Mouse (Mus musculus) right cerebral cortex, postnatal 14 days (tissue): Measurements from ENCODE around the gene Emp3.
A peak's percentile ranks its signal among the peaks of the same experiment; 100 is the strongest.
"Not testable (repeated sequence)": the region's sequence is repeated elsewhere in the genome, so short reads cannot be mapped to it uniquely, and the experiment has no call there.

Experiments used
- DNase-seq: peaks from one replicate; pipeline ENCODE4 v3.0.0; 2022

Gene Emp3

DNA sequence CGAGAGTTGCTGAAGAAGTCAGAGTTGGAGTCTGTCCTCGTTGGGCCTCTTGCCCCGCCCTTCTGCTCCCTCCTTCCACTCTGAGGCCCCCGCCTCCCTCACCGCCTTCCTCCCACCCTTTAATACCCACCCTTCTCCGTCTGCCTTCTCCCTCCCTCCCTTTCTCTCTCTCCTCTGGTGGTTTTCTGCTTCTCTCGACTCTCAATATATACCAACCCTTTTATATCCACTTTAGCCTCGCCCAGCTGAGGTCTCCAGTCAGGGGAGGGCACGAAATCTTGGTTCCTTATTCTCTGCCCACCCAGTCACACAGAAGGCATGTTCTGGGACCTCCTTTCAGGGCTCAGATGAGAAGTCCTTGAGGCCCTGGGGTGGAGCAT is at the start of gene Emp3:
TSS of gene Emp3 (minus strand) at position 163 of the 380 bp plus-strand sequence.
- DNase-seq, result no peak

DNA sequence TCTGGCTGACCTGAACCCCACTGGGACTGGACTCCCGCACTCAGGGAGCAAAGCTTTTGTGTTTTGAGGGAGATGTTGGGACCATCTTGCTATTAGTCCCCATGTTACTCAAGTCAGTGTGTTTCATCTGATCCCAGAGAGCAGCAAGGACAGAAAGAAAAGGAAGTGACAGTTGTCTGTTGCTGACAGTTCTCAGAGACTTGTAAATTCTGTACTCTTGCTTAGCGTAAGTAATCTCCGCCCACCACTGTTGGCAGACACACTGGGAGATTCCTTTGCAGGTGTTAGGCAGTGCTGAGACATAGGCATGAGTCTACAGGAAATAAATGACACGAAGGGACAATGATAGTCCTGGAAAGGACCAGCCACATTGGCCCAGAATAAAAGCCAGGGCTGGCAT is 35.4 kb upstream of the Emp3 start:
- DNase-seq, result no peak

DNA sequence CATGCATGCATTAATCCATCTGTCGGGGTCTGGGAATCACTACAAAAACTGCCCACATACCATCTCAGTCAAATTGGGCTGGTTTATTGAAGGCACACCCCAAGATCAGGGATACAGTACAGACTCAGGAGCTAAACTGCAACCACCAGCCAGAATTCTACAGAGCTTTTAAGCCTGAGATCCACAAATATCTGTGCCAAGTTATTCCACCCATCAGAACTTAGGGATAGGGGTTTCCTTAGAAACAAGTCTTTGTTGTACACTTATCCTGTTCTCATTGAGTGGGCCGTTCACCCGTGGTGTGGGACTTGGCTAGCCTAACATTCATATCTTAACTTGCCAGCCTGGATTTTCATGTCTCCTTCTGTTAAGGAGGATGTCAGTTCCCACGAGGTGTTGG is 27.9 kb upstream of the Emp3 start:
- DNase-seq, result no peak

DNA sequence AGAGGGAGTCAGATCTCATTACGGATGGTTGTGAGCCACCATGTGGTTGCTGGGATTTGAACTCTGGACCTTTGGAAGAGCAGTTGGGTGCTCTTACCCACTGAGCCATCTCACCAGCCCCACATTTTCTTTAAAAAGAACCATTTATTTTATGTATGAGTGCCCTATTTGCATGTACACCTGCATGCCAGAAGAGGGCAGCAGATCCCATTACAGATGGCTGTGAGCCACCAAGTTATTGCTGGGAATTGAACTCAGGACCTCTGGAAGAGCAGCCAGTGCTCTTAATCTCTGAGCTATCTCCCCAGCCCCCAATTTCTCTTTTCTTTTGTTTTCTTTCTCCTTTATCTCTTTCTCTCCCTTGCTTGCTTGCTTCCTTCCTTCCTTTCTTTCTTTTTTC is 22.1 kb upstream of the Emp3 start:
- not testable (repeated sequence) for DNase-seq

DNA sequence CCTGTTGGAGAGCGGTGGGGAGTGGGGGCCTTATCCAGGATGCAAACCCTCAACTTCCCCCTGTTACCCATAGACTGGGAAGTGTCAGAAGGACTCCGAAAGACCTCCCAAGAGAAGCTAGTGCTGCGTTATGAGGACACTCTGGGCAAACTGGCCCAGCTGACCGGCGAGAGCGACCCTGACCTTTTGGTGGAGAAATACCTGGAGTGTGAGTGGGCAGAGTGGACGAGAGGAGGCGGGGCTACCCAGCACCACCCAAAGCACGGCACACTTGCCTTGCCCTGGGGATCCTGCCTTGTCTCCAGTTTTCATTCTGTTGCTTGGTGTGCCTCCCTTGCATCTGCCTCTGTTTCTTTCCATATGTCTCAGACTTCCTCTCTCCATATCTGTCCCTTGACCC is 20.8 kb upstream of the Emp3 start:
- no peak for DNase-seq

DNA sequence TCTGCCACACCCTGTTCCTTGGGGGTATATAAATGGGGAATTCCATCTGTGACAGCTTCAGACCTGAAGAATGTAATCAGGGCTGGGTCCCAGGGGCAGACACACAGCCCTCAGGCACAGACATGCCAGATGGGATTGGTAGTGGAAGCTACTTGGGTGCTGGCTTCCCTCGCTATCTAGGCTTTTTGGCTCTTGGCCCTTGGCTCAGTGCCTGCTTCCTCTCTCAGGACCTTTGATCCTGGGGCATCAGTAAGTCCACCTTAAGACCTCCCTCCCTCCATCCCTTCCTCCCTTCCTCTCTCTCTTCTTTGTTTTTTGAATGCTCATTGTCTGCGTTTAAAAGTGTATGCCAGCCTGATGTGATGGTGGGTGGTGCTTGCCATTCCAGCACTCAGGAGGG is 18.6 kb upstream of the Emp3 start:
- DNase-seq, result no peak

DNA sequence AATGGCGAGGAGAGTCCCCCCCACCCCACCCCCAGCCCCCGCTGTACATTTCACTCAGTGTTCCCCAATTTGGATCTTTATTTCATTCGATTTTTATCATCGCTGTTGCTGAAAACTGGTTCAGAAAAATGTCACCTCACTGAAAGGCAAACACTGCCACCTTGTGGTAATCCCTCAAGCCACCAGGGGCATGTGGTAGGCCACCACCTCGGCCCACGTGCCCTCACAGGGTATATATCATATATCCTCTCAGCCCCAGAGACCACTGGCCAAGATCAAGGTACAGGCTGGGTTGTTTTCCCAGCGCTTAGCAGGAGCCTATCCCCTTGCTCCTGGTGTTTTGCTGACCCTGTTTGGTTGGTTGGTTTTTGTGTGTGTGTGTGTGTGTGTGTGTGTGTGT is 13.9 kb upstream of the Emp3 start:
- peak; percentile 65 for DNase-seq

DNA sequence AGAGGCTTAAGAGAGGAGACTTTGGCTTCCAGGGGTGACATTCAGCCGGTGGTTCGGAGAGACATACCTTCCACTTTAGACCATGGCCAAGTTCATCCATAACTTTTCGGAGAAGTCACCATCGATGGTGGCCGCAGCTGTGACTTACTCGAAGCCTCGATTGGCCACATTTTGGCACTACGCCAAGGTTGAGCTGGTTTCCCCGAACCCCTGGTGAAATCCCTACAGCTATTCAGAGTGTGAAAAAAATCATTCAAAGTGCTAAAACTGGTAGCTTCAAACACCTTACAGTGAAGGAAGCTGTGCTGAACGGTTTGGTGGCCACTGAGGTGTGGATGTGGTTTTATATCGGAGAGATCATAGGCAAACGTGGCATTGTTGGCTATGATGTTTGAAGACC is 12.6 kb upstream of the Emp3 start:
- not testable (repeated sequence) for DNase-seq

DNA sequence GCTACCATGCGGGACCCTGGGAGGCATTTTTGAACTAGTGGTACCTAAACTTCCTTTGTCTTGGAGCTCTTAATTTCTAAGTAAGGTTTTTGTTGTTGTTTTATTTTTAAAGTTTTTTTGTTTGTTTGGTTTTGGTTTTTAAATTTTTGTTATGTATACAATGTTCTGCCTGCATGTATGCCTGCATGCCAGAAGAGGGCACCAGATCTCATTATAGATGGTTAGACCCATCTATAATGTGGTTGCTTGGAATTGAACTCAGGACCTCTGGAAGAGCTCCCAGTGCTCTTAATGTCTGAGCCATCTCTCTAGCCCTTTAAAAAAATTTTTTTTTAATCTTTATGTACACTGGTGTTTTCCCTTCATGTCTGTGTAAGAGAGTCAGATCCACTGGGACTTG is 8.5 kb upstream of the Emp3 start:
- DNase-seq, result no peak

DNA sequence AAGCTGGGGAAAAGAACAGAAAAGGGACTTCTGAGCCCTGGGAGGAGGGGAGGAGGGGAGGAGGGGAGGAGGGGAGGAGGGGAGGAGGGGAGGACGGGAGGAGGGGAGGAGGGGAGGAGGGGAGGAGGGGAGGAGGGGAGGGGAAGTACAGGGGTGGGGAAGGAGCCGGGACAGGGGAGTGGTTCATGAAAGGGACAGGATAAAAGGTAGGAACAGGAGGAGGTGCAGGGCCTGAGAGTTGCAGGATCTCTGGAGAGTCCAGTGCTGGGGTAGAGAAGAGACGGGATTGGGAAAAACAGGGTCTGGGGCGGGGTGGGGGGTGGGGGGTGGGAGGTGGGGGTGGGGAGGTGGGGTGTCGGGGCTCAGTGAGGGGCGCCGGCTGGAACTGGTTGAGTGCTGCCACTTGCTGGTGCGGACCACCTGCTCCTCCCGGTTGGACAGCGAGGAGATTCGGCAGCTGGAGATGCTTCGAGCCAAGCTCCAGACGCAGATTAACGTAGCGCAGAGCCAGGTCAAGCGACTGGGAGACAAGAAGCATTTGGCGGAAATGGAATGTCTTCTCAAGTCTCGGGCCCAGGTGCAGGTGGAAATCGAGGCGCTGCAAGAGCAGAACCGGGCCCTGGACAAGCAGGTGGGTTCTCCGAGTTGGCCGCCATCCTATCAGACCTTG is 7.6 kb upstream of the Emp3 start:
- no peak for DNase-seq

DNA sequence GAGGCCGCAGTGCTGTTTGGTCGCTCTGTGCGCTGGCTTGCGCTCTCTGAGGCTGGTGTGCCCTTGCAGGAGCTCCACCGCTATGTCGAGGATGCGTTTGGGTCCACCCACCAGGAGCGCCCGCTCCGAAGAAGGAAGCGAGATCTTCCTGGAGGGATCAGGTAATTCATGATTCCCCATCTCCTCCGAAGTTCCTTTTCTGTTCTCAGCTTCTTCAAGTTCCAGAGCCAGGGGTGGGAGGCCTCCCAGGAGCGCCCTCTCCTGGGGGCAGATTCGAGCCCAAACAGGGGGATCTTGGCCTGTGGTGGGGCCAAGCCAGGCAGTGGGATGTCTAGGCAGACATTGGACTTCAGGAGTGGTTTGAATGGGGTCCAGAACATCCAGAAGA is 3.2 kb upstream of the Emp3 start:
- no peak for DNase-seq

DNA sequence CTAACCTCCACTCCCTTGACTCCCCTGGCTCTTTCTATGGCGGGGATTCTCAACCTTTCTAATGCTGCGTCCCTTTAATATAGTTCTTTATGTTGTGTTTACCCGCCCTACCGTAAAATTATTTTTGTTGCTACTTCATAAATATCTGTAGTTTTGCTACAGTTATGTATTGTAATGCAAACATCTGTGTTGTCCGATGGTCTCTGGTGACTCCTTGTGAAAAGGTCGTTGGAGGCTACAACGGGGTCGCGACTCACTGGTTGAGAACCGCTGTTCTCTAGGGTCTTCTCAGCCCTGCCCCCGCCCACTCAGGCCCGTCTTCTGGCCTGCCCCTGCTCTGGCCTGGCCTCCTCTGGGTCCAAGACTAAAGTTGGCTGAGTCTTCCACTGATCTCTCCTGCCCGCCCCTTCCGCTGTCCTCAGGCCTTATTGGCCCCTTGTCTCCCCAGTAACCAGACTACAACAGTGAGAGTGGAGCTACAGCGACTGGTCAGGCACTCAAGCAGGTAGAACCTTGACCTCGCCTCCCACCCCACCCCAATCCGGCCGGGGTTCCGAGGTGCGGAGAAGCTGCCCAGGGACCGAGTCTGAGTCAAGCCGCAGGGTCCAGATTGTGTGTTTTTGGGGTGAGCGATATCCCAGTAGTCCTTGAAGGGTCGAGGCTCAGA is 2.7 kb upstream of the Emp3 start, which contains the start of gene Ccdc114:
TSS of gene Ccdc114 (plus strand) at position 311 of the 667 bp plus-strand sequence.
- DNase-seq, result peak; percentile 42

DNA sequence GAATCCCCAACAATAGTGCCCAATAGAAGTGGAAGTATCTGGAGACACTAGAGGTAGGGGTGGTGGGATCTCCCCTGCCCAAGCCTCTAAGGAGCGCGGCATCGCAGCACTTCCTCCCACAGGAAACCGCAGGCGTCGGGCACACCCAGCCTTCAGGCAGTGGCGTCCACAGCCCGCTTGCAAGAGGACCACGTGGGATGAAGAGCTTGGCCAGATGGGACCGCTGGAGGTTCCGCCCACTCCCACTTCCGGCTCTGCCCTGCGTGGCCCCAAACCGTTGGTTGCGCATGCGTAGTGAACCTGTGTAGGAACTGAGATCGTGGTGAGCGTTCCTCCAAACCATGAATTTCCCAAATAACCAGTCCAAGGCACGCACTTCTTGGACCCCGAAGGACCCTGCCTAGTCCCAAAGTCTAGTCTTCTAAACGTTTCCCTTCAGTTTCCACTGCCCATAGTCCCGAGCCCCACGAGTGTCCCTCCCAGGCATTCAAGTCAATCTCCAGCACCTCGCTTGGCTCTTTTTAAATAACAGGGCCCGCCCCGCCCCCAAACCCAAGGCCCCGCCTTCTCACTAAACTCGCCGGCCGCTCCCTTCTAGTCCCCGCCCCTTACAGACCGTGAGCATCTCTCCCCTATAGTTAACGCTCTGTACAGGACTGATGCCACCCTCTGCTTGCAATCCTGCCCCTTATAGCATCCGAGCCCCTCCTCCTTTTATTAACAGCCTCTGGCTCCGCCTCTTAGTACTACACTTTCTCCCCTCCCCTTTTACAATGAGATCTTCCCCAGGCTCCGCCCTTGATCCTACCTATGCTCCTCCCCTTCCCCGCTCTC is 1.9 kb upstream of the Emp3 start:
- DNase-seq, result peak; percentile 92

DNA sequence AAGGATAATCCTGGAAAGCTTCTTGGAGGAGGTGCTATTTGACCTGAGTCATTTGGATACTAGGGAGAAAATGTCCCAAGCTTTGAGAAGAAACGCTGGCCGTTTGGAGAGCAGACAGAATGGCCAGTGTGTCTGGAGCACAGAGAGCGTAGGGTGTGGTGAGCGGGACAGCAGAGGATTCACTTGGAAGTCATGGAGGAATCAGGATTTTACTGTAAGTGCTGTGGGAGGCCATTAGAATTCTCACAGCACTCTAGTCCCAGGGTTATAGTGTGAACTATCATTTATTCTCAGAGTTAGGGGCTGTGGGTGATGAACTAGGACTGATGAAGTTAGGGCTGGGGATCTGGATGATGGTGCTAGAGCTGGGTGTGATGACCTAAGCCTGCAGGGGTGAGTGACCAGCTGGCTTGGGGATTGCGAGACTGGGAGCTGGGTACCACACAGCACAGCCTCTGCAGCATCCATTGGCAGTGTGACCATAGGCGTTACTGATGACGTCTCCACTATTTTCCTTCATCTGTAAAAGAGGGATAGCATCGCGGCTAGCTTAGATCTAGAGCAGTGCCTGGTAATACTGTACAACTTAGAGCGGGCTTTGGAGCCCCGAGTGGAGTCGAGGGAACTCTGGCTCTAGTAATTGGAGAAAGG is 871 bp upstream of the Emp3 start:
- DNase-seq, result no peak

DNA sequence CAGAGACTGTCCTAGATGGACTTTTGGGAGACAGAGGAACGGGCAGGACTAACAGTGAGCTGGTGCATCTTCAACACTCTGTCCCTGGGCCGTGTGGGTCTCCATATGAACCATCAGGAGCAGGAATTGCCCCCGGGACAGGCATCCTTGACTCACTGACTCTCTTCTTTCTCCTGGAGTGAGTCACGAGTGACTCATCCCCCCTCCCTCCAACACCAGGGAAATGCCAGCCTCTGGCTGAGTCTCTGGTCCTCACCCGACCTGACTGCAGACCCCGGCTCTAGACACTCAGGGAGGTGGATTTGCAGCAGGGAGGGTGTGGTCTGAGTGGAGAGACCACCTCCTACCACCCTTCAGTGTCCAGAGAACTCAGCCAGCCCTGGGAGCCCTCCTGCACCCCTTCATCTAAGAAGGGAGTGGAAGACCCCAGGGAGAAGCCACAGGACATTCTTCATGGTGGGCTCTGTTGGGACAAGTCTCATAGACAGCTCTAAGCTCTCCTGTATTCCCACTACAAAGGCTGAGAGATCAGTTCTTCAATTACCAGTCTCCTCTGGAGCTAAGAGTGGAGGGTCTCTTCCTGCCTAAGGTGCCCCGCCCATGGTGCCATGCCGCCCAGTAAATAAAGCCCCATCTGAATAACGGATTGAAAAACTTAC is 492 bp downstream of the Emp3 start:
- no peak for DNase-seq

DNA sequence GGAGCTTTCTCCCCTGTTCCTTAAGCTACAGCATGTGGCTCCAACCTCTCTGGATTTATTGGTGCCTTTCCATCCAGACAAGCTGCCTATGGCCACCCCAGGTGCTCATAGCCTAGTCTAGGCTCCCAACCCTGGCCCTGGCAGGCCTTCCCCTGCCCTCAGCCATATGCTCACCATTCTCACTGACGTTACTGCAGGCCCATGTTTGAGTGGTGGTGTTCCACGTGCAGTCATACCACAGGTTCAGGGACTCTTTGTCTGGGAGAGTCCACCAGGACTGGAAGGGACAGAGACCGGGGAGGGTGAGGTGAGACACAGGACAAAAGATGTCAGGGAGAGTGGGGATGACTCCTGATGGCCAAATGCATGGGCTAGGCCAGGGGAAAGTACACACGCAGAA is 1.4 kb downstream of the Emp3 start:
- no peak for DNase-seq

DNA sequence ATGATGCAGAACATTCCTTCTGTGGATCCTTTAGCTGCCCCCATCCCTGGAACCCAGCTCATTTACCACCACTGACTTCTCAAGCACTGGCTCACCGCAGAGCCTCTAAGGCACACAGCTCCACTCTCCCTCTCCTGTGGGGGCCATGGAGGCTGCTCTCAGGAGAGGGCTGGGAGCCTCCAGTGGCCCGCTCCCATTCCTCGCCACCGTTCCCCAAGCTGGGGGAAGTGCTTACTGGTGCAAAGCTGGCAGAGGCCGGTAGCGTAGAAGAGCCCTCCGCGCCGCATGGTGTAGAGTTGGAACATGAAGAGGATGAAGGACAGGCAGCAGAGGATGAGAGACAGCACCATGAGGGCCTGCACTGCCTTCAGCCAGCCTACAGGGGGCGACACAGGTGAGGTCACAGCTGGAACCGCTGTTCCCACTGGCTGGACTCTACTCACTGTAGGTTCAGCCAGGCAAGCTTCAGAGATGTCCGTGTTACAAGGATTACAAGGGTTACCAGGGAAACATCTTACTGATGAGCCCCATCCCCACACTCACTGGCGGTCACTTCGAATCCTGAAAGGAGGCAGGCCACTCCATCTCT is 2.0 kb downstream of the Emp3 start:
- no peak for DNase-seq

DNA sequence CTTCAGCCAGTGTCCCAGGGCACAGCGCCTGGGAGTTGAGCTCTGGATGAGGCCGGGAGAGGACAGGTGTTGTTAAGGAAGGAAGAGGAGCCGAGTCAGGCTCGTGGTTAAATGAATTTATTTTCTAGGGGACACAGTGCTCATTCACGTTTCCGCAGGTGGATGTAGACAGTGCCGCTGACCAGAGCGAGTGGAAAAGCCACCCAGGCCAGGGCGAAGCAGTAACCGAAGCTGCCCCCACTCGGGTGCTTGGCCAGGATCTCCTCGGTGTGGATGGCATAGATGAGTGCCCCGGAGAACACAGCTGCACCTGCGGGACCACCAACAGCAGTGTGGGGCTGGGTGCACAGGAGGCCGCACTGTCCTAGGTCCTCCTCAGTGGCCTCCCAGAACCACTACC is 3.3 kb downstream of the Emp3 start:
- DNase-seq, result no peak

DNA sequence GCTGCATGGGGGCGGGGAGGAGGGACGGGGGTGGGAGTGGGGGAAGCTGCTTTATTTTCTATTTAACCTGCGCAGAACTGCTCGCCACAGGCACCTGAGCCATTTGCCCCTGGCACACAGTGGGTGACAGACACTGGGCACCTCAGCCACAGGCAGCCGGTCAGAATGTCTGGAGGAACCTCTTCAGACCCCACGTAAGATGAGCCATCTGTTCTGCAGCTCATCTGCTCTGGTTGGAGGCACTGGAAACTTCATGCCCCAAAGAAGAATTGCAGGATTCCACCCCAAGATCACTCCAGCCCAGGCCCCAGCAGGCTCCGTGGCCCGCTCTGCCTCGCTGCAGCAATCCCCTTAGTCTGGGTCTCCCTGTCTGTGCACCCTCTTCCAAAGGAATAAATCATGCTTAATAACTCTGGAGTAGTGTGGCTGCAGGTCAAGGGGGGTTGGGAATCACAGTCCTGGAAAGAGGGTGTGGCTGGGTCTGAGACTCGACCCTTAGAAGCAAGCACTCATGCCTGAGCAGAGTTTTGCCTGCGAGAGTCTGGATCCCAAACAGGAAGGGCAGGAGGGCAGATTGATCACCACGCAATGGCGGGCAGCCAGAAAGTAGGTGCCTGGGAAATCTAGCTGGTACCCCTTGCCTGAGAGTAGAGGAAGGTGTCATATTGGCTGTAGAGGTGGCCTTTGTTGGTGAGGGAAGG is 4.0 kb downstream of the Emp3 start:
- DNase-seq, result no peak

DNA sequence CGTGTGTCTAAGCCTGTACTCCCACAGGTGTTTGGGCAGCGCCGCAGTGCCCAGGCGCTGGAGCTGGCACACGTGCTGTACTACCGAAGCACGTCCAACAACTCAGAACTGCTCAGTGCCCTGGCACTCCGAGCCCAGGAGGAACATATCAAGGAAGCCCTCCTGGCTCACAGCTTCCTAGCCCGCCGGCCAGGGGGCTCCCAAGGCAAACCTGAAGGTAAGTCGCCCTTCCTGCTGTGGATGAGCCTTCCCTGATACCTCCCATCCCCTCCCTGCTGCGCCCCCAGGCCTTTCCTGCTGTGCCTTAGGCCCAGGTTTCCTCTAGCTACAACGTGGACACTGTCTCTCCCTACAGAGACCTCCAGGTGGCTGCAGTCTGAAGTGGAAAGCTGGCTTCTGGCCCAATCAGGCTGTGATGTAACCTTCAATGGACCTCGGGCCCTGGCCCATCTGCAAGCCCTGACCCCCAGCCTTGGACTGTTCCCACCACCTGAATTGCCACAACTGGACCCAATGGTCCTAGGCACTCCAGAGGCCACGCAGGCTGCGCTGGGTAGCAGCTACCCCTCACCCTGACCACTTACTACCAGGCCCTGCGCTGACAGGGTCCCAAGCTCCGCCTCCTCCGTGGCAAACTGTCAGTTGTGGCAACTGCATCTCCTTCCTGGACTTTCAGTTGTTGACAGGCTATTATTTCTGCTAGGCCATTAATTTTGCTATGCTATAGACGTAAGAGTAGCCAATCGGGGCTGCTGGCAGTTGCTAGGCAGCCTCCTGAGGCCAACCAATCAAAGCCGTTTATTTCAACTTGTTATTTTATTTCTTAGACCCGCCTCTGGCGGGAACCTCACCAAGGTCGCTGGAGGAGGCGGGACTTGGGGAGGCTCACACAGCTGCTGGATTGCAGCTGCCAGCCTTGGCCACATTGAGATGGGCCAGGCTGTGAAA is 4.9 kb downstream of the Emp3 start:
- peak; percentile 58 for DNase-seq

DNA sequence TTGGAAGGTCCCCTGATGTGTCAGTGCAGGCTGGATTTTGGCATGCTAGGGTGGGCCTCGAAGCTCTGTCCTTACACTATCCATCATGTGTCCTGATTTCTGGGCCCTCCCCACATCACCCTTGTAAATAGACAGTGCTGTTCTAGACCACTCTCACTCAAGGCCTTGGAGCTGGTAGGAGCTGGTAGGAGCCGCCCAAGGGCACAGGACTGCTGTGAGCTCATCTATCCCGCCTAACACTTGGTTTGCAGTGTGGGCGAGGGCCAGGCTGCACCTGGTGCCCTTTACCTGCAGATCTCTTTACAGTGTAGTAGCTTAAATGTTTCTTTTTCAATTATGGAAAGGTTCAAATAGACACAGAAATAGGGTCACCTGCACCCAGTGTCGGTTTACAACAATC is 6.2 kb downstream of the Emp3 start:
- no peak for DNase-seq
